Mouse (Mus musculus) embryo, embryonic 10 days (tissue): ENCODE measurements around the gene Zfp318.

Source experiments
- DNase-seq: peaks from one replicate; pipeline ENCODE4 v3.0.0-alpha.2; 2015; ENCODE audit warnings: low spot score

Gene Zfp318

DNA sequence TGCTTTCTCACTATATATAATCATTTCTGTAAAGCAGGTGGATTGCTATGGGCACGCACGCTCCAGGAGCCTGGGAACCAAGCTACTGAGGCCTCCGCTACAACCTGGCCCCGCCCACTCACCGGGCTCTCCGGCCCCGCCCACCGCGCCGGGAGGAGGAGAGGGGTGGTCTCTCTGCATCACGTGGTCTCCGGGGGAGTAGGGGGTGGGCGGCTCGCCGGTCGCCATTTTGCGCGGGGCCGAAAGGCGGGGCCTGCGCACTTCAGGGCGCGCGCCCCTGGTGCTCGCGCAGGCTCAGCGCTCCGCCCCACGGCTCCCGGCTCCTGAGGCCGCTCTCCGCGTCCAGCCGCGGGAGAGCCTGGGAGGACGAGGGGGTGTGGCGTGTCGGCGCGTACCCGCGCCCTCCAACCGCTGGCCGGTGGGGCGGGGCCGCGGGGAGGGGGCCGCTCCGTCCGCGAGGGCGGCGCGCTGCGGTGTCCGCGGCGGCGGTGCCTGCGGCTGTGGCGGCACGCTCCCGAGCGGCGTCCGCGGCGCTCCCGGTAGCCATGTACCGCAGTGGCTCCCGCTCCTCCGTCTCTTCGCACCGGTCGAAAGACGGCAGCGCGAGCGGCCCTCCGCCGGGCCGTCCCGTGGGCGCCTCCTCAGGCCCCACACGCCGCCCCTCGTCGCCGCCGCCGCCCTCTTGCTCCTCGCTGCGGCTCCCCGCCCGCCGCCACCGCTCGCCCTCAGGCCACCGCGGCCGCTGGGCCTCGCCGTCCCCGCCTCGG, at the start of gene Zfp318:
Zfp318 (plus strand) TSS at position 438 of the 767 bp plus-strand sequence.
- DNase-seq = peak; percentile 94

DNA sequence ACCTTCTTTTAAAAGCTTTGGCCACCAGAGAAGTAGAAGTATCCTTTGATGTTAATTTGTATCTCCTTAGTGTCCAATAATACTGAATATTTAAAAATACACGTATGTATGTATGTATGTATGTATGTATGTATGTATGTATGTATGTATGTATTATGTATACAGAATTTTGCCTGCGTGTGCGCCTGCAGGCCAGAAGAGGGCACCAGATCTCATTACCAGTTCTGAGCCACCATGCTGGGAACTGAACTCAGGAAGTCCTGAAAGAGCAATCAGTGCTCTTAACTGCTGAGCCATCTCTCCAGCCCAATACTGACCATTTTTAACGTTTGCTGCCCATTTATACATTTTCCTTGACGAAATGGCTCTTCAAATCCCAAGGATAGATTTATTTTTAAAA, 47.1 kb upstream of the Zfp318 start:
- peak; percentile 45 for DNase-seq

DNA sequence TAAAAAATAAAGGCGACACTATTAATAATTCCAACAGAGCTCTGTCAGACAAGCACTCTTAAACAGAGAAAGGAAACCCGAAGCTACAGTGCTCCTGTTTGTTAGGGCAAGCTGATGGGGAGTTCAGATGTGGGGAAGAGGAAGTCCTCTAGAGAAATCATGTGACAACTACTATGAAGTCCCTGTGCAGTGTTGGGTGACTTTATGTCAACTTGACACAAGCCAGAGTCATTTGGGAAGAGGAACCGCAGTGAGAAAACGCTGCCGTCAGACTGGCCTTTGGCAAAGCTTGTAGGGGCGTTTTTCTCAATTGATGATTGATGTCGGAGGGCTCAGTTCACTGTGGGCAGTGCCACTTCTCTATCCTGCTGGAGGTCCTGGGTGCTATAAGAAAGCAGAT, 42.3 kb upstream of the Zfp318 start:
- no peak for DNase-seq

DNA sequence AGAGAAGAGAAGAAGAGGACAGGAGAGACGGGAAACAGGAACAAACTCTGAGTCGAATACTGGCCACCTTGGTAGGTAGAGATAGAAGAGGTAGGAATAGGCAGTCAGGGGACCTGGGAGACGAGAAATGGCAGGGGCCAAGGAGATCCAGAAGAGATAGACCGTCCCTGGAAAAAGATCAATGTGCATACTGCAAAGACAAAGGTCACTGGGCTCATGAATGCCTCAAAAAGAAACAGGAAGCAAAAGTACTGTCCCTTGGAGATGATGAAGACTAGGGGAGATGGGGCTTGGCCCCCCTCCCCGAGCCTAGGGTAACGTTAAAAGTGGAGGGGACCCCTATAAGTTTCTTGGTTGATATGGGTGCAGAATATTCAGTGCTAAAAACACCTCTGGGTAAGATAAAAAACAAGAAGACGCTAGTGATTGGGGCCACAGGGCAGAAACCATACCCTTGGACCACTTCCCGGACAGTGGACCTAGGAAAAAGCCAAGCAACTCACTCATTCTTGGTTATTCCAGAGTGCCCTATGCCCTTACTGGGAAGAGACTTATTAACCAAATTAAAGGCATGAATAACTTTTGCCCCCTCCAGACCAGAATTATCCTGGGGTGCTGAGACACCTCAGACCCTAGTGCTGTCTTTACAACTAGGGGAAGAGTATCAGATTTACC, 32.4 kb upstream of the Zfp318 start:
- no peak for DNase-seq

DNA sequence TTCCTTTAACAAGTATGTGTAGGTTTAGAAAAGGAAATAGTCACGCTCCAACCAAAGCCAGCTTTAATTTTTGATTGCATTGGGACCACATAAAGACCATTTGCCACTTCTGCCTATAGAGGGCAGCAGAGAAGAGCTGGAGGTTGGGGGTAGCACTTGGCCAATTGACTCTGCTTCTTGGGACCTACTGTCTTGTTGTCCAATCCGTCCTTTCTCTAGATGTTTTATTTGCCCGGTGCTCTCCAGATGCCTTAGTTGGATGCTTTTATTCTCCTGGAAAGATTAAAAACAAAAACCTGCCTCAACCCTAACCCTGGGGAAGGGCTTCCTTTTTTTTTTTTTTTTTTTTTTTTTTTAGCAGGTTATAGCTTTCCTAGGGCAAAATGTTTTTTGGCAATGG, 11.7 kb upstream of the Zfp318 start:
- peak; percentile 16 for DNase-seq

DNA sequence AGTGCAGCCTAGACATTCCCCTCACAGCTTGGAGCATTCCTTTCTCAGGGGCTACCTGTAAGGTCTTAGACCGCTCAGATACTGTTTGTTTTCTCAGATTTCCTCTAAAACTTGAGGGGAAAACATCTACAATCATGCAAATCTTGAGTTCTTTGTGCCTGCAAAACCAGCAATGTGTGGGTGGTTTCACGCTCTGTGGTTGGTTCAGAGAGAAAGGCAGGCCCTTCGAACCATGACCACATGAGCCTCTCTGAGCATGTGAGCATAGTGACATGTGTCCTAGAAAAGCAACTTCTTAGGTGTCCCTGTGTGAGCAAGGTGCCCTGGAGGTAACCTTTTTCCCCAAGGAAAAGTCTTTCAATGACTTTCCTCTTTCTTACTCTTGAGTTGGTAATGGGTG, 5.0 kb upstream of the Zfp318 start:
- no peak for DNase-seq

DNA sequence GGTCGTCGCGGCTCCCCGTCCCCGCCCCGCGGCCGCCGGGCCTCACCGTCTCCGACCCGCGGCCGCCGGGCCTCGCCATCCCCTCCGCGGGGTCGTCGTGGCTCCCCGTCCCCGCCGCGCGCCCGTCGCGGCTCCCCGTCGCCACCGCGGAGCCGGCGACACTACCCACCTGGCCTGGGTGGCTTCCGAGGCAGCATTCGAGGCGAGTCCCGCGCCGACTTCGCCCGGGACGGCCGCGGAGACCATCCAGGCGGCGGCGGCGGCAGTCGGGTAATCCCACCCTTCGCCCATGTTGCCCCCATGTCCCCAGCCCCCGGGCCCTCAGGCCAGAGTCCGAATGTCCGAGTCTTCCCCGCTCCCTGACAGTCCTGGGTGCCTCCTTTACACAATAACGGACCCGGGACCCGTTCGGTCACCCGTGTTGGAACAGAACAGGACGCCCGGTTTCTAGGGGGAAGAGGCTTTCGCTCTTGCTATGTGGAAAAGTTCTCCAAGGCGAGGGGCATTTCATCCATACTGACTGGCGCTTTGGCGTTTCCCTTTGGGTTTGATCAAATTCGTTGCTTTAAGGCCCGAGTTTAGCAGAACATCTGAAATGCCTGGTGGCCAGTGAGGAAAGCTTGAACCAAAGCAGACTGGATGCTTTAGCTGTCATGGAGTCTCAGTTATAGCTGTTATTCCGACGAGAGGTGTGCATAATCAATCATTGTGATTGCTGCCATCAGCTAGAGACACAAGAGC, 700 bp downstream of the Zfp318 start:
- peak; percentile 33 for DNase-seq

DNA sequence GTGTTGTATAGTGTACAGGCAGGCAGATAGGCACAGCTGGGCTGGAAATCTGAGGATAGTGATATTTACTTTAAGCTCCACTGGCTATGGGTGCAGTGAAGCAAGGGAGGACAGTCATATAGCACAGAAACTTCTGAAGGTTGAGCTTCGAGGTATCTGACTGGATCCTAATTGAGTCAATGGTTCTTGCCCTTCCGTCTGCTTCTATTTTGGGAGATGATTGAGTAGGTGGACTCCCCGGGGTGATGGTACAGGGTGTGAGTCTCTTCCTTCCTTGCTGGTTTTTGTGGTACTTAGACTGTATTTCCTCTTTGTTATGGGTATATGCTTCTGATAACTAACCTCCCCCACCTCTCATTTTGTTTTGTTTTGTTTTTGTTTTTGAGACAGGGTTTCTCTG, 4.7 kb downstream of the Zfp318 start:
- DNase-seq = no peak

DNA sequence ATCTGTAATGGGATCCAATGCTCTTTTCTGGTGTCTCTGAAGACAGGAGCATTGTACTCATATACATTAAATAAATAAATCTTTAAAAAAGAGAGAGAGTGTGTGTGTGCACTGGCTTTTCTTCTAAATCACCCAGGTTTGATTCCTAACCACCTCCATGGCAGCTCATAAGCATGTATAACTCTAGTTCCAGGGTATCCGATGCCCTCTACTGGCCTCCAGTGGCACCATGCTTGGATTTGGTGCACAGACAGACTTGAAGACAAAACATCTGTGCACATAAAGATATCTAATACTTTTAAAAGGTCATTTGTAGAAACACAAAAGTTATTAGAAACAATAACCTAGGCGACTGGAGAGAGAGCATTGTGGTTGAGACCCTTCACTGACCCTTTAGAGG, 9.5 kb downstream of the Zfp318 start:
- DNase-seq = peak; percentile 71

DNA sequence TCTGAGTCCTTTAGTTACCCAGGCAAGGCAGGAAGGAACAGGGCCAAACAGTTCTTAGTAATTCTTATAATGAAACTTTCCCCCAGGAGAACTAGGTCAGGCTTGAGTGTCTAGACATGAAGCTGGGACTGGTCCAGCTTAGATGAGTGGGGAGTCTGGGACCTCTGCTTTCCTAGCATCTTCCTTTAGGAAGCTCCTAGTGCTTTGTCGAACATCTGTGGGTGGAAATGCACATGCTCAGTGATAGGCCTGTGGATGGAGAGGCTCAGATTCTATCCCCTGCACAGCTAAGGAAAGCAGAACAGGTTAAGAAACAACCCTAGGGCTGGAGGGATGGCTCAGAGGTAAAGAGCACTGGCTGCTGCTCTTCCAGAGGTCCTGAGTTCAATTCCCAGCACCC, 11.1 kb downstream of the Zfp318 start:
- no peak for DNase-seq

DNA sequence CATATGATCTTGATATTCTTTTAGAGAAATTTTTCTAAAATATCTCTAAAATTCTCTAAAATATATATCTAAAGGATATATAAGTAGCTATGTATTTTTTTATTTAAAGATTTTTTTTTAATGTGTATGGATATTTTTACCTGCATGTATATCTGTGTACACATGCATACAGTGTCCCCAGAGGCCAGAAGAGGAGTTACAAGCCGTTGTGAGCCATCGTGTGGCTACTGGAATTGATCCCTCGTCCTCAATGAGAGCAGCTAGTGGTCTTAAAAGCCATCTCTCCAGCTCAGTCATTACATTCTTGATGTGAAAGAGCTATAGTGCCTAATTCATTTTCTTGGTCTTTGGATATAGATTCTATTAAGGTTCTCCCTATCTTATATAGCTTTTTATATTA, 24.9 kb downstream of the Zfp318 start:
- peak; percentile 26 for DNase-seq

DNA sequence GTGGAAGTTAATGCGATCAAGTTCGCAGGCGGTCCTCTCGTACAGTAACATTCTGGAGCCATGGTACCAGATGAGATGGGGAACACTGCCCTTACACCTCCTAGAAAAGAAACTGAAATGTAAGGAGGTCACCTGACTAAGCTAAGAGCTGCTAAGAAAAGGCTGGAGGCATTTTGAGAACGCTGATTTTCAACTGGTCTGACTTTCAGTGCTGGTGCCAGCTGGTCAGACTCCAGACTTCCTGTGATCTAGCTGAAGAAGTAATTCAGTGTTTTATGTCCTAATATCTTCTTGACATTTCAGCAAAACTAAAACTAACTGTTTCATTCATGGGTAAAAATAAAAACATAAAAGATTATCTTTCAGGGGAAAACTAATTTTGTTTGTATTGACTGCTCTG, 35.1 kb downstream of the Zfp318 start:
- DNase-seq = no peak

DNA sequence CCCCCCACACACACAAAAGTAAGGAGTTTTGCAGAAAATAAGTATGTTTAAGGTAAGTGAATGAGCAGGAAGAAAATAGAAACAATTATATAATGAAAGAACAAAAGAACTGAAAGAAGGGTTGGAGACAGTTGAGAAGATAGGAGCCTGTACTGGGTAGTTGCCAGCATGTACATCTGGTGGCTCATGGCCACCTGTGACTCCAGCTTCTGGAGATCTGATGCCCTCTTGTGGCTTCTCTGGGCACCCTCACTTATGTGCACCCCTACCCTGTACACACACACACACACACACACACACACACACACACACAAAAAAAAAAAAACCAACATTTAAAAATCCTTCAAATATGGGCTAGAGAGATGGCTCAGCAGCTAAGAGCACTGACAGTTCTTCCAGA, 36.2 kb downstream of the Zfp318 start:
- no peak for DNase-seq

DNA sequence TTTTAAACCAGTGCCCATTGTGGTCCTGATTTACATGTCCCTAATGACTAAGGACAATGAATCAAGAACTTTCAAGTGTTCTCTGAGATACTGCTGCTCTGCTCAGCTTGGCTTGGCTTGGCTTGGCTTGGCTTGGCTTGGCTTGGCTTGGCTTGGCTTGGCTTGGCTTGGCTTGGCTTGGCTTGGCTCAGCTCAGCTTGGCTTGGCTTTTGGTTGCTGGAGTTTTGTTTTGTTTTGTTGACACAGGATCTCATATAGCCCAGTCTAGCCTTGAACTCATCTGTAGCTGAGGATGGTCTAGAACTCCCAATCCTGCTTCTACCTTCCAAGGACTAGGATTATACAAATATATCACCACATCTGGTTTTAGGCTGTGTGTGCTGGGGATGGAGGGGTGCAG, 43.0 kb downstream of the Zfp318 start:
- no peak for DNase-seq

DNA sequence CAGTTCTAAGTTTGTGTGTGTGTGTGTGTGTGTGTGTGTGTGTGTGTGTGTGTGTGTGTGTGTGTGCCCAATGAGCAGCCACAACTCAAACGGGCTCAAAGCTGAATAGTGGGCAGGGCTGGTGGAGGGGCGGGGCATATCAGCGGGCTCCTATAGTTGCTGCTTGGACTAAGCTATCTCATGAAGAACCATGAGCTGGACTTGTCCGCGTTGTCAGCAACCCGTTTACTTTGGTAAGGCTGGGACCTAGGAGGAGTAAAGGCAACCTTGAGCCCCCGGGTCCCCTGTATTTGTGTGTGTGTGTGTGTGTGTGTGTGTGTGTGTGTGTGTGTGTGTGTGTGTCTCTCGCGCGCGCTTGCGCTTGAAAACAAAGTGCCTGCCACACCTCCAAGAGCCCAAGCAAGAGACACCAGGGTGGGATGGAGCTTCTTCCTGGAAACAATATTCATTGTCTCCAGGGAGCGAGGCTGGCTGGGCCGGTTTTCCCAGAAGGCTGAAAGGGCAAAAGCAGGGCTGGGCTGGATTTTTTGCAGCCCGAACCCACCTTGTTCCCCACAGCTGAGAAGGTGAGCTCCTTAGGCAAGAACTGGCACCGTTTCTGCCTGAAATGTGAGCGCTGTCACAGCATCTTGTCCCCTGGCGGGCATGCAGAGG, 45.4 kb downstream of the Zfp318 start, which contains the start of gene Crip3:
Crip3 (plus strand) TSS at position 166 of the 654 bp plus-strand sequence.
- DNase-seq = no peak

DNA sequence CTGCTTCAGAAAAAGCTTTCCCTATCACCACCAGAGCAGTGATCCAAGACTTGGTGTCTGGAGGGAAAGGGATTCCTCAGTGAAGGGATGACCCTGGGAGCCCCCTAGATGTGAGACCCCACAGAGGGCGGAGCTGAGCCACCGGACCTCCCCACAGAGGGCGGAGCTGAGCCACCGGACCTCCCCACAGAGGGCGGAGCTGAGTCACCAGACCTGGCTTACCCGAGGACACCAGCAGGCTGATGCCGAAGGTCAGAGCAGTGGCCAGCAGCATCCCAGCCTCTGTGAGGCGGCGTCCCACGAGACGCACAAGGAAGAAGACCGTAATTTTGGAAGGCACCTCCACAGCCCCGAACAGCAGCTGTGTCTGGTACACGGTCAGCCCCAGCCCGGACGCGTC, 50.1 kb downstream of the Zfp318 start:
- peak; percentile 80 for DNase-seq

DNA sequence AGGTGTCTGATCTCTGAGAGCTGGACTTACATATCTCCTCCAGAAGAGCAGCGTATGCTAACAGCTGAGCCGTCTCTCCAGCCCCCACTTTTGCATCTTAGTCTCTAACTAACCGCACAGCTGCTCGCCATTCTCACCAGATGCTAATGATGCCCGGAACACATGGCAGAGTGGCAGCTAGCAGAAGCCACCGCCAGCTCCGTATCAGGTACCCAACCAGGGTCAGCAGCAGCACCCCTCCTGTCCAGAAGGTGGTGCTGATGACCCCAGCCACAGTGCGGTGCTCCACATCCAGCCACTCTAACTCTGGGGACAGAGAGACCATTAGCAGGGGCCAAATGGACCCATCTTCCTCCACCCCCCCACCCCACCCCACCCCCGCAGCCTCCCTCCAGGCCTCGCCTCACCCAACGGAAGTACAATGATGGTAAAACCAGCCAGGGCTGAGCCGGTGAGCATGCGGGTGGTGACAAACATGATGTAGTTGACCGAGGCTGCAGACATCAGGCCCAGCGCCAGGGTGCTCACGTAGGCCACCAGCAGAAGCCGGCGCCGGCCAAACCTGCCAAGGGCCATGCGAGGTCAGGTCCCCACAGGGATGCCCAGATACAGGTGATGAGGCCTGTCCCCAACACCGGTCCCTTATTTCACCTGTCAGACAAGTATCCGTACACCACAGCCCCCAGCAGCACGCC, 53.3 kb downstream of the Zfp318 start:
- DNase-seq = peak; percentile 74

DNA sequence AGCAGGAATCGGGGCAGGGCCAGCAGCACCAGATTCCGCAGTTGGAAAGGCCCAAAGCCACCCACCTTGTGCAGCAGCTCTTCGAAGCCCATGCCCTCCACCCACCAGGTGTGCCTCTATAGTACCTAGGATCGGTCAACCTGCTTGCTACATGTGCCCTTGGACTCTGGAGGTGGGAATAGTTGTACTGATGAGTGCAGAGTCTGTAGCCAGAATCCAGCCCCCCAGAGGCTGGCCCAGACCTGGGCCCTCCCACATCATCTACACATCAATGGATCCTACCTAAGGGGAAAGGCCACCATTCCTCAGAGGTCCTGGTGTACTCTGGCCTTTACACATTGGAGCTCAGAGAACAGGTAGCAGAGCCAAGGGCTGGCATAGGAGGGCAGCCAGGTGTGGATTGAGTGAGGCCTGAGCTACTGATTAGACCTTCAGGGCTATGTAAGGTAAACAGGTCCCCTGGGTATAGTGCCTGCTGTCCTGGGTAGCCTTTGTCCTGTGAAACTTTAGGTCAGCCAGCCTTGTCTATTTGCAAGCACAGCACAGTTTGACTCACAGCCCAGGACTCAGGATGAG, 54.9 kb downstream of the Zfp318 start, which contains the start of gene Slc22a7:
Slc22a7 (minus strand) TSS at position 160 of the 576 bp plus-strand sequence.
- DNase-seq = no peak

DNA sequence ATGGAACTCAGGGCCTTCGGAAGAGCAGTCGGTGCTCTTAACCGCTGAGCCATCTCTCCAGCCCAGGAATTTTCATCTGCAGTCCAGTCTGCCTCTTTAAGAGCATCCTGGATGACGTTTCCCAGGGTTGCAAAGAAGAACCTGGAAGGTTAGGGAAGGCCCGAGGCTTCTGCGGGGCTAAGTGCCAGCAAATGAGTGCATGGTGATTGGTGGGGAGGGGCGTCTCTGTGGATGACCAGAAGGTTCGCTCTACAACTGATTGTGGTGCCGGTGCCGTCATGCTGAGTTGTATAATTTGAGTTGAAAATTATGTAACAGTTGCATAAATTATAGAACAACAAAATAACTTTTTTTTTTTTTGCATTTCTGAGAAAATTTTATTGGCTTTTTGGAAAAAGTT, 55.6 kb downstream of the Zfp318 start:
- no peak for DNase-seq

DNA sequence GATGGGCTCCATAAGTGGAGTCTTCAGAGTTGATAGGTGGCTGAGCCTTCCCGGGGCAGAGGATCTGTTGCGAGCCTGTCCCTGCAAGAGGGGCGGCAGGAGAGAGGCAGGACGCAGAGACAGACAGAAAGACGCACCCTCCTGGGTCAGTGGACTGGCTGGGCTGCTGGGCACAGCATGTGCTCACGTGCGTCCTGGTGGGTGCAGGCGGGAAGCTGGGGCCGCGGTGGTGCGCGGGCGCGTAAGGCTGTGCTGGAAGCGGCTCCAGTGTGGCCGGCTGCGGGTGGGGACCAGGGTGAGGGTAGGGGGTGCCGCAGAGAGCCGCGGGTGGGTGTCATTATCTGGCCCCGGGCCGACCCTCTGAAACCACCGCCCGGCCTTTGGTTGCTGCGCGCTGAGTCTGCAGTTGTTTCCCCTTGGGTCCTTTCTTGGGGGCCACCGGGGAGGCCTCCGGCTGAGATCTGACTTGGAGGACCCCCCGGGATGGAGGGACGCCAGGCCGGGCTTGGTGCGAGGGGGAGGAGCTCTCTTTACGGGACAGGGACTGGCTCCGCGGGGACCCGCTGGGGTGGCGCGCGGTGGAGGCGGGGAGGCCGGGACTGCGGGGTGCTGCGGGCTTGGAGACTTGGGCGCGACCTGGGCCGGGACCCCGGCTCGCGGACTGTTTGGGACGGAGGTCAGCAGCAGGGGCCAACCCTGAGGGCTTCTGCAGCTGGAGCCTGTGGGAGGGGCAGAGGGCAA, 61.5 kb downstream of the Zfp318 start:
- no peak for DNase-seq

DNA sequence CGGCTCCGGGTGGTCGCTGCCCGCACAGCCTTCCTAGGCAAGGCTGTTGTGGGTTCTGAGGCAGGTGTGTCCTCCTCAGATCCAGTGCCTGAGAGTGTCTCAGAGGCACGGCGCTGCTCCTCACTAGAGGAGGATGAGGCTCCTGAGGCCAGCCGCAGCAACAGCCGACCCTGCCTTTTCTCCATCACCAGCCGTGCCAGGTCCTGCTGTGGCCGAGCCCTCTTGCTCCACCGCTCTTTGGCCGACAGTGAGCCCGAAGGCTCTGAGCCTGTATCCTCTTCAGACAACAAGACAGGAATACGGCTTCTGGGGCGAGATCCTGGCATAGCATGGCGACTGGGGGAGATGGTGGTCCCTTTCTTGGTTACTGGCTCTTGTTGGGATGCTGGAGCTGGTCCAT, 62.7 kb downstream of the Zfp318 start:
- no peak for DNase-seq
